Mouse (Mus musculus) ovary, postnatal 10 days (tissue): ENCODE measurements at regions not wholly inside any gene's neighbourhood (a gene's known extent, or its start where the extent isn't known, plus 50 kb on each side); places are given as distances from the start of the nearest gene placed in this dataset.

Source experiments
- DNase-seq: peaks from one replicate; pipeline ENCODE4 v3.0.0; 2022; ENCODE audit warnings: low spot score

DNA sequence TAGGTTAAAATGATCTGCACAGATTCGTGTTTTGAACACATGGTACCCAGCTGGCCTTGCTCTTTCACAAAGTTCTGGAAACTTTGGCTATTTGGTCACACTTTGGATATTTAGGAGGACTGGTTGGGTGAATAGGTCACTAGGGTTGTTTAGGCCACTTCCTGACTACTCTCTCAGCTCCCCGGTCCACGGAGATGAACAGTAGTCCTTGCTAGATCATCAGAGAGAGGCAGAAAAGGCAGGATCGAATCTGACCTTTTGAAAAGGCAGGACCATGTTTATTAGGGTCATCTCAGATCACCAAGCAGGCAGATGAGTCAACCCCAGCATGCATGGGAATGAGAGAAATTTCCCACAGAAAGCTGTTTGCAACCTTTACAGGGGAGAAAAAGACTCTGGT lies 229.3 kb upstream of the Sall1 start:
- no peak for DNase-seq

DNA sequence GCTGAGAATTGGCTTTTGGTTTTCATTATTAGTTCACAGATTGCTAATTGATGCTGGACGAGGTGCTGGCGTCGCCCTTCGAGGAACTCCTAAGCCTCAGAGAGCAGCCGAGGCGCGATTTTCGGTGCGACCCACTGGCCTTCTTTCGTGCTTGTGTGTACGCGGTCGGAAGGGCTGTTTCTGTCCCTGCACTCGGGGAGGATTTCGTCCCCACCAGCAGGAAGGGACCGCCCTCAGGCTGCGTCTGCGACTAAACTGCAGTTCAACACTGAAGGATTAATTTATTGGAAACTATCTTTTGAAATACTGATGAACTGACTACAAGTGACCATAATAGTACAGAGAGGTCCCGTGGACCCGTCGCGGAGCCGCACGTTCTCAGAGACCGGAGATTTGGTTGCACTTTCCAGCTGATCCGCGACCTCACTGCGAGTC lies 228.4 kb upstream of the Sall1 start:
- no peak for DNase-seq

DNA sequence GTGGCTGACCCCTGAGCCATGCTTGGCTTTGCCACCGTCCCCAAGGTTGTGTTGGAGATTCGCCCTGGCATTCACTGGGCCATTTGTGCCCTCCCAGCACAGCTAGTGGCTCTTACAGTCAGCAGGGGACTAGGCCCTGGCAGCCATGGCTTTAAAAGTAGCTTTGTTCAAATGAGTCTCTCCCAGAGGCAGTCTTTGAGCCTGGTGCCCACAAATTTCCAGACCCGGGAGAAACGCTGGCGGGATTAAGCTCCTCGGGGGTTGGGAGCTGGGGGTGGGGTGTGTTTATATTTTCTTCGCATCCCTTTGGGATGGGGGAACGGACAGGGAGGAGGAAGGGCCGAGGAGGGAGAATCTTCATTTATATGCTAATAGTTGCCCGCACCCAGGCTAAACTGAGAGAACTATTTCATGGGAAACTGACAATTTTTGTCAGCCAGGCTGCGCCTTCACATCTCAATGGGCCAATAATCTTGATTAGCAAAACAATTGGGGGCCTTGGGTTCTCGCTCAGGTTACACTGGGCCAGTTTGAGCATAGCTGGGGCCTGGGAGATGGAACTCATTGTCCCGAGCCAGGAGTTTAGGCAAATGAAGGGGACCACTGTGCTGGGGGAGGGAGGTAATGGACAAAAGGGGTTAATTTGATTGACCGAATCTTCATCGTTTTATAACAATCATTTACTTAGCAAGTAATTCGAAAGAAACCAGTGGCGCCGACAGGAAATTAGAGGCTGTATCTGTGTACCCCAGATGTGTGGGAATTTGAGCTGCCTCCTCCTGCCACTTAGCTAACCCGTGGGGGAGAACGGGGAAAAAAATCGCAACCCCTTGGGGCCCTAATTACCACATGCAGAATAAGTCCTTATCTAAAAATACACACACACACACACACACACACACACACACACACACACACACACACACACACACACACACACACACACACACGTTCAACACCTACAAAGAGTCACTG lies 227.7 kb upstream of the Sall1 start:
- no peak for DNase-seq

DNA sequence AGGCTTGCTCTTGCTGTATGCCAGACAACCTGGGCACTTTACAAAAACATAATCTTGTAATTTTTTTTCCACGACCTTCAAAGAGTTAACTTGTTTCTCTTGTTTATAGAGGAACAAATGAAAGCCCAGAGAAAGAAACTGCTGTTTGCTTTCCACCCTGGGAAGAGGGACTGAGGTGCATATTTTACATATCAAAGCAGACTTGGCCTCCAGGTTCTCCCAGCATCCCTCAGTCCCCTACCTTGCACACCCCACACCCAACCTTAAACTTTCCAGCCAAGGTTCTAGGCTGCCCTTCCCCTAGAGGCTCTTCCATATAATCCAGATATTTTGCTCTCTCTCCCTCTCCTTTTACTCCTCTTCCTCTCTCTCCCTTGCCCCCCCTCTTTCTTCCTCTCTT lies 226.0 kb upstream of the Sall1 start:
- no peak for DNase-seq

DNA sequence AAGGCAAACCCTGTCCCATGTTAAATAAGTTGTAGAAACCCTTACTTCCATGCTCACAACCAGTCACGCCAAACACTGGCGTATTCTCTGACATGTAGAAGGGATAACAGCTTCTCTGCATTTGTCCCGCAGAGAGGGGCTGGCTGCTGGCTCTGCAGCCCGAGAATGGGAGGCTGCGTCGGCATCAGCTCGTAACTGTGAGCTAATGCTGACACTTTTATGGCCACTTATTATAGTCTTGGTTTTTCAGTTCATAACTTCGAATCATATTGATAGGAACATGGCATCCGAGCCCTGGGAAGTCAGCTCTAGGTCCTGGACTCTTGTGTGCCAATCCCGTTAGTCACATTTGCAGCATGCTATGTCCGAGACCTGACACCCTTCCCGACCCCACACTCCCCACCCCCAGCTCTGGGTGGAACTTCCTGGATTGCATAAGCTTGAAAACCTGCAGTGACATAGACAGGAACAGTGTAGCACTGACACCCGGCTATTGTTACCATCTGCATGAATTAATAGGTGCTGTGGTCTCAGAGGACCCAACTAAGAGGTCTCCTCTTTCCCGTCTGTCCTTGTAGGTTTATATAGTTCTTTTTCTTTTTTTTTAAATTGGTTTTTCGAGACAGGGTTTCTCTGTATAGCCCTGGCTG lies 217.3 kb upstream of the Sall1 start:
- DNase-seq: no peak

DNA sequence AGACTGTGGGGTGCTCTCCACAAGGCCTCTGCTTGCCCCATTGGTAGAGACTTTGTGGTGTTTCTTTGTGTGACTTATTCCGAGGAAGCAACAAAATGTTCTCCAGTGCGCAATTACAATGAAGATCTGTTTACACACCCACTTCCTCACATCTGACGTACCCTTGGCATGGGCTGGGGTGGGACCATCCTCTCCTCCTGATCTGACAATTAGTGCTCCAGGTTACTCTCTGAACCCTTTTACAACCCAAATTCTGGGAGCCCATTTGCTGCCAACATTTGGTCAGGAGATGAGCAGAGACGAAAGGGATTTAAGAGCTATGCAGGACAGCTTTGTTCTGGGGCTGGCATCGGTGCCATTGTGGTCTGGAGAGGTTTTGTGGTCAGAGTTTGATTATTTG lies 215.9 kb upstream of the Sall1 start:
- DNase-seq: no peak

DNA sequence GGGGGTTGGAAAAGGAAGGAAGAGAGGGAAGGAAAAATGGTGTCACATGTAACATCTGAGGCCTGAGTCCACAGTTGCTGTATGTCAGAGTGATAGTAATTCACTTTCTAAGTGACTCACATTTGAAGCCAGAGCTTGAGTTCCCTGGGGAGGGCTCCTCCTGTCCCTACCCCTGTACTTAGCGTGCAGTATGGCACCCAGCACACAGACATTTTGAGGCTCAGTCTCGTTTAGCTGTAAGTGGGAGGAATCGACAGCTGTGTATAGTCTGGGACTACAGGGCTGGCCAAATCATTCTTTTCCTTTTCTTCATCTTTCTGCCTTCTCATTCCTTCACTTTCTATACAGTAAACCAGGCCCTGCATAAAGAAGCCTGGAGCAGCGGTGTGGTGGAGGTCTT lies 202.4 kb upstream of the Sall1 start:
- DNase-seq: no peak

DNA sequence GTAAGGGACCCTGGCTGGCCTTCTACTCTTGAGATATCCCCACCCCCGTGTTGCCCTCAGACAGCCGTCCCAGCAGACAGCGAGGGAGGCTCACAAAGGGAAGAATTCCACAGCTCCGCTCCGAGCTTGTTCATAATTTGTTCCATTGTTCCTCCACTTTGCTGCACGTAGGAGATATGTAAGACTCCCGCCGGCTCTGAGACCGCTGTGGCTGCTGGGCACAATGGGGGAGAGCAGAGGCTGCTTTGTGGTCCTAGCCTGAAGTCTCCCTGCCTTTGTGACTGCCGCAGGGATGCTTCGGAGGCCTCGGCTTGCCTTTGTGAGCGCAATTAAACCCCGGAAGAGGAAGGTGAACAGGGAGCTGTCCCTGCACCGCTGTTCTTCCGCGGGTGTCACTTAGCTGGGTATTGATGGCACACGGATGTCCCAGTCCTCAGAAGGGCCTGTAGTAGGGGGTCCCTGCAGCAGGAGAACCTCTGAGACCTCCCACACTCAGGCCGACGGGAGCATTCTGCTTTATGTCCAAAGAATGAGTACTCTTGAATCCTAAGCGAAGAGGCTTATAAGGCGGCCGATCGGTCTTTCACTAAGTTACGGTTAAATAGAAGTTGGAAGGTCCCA lies 201.3 kb upstream of the Sall1 start:
- peak; percentile 2 for DNase-seq

DNA sequence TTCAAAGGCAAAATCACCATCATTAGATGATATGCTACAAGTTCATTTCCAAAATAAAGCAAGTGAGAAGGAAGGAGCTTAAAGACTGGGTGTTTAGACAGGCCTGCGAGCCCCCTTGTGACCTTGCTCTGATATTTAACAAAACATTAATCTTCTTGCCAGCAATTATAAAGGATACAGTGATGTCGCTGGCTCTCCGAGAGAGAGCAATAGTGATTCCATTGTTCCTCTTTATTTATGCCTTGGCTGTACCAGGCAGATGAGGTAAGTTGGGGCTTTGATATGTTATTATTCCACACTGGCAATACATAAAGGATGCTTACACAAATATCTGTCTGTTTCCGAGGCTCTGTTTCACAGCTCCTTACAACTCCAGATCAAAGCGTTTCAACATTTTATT lies 197.7 kb upstream of the Sall1 start:
- DNase-seq: no peak

DNA sequence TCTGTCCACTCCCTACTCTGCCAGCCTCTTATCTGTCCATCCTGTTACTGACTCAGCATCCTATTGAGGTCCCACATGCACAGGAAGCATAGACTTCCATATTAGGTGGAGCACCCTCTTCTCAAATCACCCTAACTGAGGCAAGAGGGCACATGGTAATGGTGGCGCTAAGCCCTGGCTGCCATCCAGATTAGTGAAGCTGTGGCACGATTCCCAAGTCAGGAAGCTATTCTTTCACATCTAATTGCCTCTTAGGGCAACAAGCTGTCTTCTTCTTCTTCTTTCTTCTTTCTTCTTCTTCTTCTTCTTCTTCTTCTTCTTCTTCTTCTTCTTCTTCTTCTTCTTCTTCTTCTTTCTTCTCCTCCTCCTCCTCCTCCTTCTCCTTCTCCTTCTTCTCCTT lies 195.7 kb upstream of the Sall1 start:
- DNase-seq: no peak

DNA sequence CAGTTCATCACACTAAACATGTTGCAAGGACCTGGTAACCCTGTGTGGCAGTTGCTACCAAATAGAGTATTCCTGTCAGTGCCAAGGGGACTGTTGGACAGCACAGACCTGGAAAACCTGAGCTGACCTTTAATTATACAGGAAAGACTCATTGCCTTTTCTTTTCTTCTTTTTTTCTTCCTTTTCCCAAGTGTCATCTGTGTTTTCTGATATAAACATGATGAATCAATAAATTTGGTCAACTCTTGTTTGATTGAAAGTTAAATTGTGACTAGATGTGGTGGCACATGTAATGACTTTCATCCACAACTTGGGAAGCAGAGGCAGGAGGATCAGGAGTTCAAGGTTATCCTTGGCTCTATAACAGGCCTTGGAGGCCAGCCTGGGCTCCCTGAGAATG lies 190.1 kb upstream of the Sall1 start:
- no peak for DNase-seq

DNA sequence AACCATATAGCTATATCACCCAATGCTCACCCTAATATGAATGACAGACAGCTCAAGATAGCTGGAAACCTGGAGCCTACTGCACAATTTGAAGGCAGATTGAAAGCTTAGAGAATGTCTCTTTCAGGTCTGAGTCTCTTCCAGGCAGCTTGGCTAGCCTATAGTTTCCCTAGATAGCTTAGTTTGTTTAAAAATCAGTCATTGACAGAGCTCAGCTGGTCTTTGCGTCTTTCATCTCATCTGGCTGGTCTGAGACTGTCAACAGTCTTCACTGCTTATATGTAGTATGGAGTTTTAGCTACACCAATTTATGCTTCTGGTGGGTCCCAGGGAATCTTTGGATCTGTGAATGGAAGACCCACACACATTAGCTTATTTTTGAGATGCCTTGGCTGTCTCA lies 188.4 kb upstream of the Sall1 start:
- DNase-seq: no peak

DNA sequence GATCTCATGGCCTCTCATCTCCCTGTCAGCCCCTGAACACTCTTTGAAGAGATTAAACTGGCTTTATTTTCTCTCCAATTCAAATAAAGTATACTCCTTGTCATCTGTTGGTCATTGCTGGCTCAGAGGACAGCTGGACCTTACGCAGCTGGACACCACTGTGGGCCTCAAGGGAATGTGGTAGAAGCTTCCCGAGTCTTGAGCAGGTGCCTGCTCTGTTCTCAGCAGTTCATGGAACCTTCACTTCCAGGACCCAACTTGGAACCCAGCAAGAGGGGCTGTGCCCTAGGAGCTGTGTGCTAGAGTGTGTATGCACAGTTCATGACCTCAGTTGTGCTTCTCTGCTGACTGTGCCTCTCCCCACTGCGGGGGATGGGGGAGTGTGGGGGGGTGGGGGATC lies 185.2 kb upstream of the Sall1 start:
- no peak for DNase-seq

DNA sequence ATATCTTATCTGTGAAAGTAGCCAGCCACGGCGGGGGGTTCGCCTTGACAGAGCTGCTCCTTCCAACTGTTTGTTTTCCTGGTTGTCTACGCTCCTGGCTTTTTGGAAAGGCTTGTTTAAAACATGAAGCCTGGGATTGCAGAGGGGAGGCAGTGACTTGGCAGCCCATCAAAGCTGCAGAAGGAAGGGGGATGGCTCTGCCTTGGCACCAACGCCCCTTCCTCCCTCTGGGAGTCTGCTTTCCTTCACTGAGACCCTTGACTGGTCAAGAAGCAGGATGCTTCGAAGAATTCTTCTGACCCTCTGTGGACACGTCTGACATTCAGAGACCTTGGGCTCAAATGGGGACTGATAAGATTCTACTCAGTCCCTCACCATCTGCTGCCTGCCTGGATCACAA lies 176.9 kb upstream of the Sall1 start:
- no peak for DNase-seq

DNA sequence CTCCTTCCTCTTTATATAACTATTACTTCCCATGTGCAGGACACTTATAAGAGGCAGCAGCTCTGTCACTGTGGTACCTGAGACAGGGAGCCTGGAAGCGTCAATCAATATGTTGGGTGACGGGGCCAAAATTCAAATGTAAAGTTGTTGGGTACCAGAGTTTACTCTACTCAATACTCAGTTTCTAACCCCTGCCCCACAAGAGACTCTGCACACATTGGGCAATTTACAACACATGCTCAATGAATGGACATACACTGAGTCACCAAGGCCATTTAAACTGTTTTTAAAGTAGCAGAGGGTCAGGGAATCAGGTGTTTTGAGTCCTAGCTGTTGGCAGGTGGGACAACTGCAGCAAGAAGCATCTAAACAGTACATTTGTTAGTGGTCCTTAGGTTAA lies 176.4 kb upstream of the Sall1 start:
- DNase-seq: no peak

DNA sequence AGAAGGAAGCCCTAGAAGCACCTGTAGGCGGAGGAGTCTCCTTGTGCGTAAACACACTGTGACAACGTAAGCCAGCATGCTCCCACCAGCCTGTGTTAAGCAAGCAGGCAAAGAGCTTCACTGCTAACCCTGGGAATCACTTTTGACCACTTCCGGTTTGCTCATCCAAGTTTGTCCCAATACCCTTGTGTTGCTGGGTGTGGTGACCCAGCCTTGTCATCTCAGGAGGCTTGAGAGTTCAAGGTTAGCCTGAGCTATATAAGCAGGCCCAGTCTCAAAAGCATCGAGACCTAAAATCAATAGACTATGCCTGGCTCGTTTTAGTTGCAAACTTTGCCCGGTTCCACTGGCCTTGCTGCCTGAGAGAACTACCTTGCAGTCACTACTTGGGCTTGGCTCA lies 175.2 kb upstream of the Sall1 start:
- DNase-seq: no peak

DNA sequence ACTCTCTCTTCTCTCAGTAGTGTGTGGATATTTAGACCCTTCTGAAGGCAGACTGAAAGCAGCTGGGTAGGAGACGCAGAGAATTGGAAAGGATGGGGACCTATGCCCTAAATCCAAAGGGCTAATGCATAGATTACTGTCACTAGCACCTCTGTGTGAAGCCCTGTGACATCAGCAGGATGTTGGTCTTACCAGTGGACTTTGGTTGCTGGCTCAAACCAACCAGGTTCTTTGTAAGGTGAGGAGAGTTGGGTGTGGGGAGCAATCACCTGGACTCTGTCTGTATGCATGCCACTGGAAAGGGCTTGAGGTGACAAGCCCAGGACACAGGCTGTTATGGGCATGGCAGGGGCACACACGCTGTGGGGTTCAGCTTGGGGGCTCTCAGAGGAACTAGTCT lies 173.7 kb upstream of the Sall1 start:
- no peak for DNase-seq

DNA sequence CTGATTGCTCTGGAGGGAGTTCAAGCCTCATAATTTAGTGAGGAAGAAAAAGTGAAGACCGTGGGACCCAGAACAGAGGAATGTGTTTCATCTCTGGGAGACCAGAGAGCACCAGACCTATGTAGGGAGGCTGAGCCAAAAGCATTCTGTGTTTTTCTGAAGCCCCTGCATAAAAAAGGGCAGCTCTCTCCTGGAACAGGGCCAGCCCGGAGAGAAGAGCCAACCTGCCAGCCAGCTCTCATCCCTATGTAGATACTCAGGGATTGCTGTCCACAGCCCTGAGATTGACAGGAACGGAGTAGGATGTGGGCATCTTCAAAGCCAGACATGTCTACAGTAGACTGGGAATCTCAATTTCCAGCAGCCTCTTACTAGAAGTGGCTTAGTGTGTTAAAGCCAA lies 168.0 kb upstream of the Sall1 start:
- no peak for DNase-seq

DNA sequence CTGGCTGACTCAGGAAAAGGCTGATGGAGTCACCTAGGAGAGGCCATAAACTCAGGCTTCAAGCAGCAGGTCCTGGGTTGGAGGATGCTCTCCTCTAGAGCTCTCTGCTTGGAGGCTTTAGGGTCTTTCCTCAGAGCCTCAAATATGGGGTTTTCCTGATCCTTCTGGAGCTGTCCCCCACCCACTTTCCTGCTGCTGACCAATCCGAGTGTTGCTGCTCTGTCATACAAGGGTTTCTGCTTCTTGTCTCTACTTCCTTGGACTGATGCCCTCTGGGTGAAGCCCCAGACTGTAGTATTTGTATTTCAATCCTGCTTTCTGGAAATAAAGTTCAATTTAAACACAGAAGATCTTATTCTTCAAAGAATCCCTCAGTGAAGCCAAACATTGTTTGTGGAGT lies 166.7 kb upstream of the Sall1 start:
- no peak for DNase-seq

DNA sequence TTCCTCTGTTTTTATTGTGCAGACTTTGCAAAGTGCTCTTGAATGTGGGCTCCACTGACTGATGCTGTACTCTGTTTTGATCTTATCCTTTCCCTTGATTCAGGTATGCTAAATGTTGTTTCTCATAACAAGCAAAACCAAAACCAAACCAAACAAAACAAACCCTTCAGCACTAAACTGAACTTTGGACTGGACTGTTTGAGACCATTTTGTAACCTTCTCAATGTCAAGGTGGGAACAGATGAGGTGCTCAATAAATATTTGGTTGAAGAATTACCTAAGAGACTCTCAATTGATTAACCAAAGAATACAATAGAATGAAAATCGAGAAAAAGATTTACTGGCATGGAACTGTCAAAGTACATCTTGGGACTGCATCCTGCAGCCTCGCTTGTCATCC lies 163.9 kb upstream of the Sall1 start:
- no peak for DNase-seq

DNA sequence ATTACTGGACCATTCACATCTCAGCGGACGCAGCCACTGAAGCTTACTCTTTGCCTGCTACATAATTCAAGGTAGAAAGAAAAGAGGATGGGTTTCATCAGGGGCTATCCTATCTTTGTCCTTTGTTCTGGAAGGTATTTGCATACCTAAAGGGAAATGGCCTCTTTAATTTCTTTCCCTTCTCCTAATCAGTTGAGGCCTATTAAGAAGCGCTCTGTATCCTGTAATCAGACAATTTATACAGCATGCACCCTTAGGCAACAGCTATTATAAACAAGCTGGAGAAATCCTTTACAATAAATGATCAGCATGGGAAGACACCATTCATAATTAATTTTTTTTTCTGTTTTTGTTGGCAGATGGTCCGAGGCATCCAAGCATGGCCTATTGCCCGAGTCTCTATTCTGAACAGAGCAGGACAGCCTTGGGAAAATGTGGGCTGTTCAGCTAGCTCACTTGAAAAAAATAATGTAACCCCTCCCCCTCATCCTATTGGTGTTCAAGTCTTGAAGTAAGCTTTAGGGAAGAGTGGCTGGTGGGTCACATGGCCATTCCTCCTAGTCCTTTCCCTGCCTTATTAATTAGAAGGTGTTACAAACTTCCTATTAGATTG lies 158.6 kb upstream of the Sall1 start:
- no peak for DNase-seq

DNA sequence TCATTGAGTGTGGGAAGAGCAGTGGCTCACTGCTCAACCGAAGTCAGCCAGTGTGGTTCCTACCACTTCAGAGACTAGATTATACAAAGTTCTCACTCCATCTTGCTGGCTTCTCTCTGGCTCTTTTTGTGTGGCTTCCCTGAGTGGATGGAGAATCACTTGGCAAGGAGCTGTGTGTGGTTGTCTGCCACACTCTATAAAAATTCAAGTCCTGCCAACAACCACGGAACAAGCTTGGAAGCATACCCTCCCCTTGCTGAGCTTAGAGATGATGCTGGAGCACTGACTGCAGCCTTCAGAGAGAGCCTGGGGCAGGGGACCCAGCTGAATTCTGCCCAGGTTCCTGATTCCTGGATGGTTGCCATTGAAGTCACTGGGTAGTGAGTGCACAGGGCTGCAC lies 156.3 kb upstream of the Sall1 start:
- no peak for DNase-seq

DNA sequence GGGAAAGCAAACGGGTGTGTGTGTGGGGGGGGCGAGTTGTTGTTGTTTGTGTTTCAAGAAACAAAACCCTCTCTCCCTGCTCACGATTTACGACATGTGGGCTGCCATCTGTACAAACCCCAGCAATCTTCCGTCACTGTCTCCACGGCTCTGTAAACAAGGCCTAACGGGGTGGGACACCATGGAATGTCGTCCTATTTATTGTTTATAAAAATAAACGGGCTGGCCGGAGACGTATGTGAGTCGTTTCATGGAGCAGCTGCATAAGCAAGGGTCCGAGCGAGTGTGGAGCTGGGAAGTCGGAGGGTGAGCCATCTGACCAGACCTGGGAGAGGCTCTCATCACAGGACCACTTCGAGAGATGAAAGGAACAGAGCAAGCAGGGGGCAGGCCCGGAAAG lies 141.4 kb upstream of the Sall1 start:
- DNase-seq: no peak
